Mouse (Mus musculus): ENCODE measurements around the gene Ubap2.

Gene Ubap2

DNA sequence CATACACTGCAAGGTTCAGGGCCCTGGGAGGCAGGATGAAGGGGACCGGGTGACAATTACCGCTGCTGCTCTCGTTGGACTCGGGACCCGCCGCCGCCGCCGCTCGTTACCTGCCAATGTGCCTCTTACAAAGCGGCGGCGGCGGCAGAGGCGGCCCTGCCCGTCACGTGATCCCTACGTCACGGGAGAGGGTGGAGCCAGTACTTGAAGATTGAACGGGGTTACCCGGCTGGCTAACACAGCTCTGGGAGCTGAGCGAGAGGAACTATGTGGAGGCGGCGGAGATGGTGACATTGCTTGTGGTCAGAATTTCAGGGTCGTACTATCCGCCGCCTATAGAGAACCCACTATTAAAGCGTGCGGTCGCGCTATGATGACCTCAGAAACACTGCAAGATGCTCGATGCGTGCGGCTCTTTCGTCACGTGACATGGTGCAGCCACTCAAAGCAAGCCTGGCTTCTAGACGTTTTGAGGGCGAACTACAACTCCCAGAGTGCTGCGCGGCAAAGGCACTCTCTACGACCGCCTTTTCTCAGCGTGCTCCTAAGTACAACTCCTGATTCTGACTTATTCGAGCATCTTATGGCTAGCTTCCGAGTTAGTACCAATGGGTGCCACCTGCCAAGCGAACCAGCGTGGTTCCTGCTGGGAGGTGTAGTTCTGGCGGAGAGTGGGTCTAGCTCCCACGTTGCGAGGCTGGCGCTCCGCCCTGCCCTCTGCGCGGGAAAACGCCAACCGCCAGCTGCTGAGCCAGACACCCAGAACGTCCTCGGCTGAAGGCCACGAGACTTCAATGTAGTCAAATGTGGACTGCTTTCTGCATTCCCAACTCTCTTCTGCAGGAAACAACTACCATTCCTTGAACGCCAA is at the start of gene Ubap2:
Gene Ubap2, minus strand, starts transcription at position 165 of the 871 bp plus-strand sequence.
- DNase-seq: peak; percentile 98

GRCm38 (mm10) chr4:41320971-41321370 is 46.0 kb upstream of the Ubap2 start:
- DNase-seq: no peak

GRCm38 (mm10) chr4:41318267-41318666 is 43.3 kb upstream of the Ubap2 start:
- peak; percentile 19 for DNase-seq

GRCm38 (mm10) chr4:41315173-41315572 is 40.2 kb upstream of the Ubap2 start:
- no peak for DNase-seq

DNA sequence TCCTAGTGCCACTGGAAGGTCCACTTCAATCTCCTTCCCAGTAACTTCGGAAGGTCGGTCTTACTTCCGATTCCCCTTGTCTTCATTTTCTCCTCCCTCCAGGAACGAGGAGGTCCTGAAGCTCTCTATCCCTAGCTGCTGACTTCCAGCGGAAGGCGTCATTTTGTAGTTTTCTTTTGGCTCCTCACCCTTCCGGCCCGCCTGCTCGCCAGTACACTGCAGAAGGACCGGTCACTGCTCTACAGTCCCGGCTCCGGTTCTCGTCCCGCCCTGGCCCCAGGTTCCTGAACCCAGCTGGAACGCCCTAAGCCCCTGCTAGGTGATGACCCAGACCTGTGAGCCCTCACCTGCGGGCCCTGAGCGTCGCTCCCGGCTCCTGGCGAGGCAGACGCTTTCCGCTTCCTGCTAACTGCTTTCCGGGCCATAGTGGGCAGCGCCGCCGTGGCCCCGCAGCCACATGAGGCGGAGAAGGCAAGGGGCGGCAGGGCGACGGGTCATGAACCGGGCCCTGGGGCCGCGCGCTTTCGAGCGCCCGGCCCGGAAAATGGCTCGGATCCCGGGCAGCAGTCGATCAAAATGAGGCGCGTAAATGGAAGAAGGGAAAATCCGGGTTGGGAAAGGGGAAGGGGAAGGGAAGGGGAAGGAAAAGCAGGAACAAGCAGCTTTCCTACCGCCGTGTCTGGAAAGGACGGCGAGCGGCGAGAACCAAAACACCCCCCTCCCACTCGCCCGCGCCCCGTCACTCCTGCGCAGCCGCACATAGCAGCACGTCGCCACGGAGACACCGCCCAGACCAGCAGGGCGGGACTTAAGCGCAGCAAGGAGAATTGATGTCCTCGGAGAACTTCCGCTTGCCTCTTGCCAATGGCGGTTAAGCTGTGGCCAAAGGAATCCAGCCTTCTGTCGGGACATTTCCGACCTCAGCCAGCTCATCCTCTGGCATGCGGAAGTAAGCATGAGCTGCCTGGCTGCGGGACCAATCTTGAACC is 39.5 kb upstream of the Ubap2 start, which contains the start of gene Dcaf12:
Gene Dcaf12, minus strand, starts transcription at position 749 of the 989 bp plus-strand sequence.
- peak; percentile 97 for DNase-seq

DNA sequence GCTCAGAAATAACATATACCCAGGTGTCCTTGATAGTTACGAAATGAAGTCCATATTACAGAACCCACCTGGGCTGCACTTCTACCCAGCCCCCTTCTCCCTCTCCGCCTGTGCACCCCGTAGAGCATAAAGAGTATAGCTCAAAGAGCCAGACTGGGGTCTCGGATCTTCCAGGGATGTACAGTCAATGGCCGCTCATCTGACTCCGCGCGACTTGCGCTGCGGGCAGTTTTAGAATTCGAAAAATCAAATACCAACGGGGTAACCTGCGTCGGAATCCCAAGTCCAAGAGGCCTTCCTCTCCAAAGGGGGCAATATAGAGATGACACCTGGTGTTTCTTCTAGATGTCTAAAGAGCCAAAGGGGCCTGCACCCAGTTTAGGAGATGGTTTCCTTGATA is 38.8 kb upstream of the Ubap2 start:
- no peak for DNase-seq

GRCm38 (mm10) chr4:41310567-41311563 is 35.9 kb upstream of the Ubap2 start:
- DNase-seq: no peak

DNA sequence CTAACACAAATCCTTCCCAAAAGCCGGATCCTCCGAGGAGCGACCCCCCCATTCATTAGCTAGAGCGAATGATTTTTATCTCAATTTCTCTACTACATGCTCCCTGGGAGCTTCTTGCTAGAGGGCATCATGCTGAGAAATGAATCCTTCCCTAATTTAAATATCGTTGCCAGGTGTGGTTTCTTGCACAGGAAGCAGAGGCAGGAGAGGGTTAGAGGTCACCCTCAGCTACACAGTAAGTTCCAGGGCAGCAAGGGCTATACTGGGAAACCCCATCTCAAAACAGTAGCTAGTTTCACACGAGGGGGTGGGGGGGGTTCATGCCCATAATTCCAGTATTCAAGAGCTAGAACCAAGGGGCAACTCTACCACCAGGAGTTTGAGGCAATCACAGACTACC is 32.5 kb upstream of the Ubap2 start:
- DNase-seq: no peak

DNA sequence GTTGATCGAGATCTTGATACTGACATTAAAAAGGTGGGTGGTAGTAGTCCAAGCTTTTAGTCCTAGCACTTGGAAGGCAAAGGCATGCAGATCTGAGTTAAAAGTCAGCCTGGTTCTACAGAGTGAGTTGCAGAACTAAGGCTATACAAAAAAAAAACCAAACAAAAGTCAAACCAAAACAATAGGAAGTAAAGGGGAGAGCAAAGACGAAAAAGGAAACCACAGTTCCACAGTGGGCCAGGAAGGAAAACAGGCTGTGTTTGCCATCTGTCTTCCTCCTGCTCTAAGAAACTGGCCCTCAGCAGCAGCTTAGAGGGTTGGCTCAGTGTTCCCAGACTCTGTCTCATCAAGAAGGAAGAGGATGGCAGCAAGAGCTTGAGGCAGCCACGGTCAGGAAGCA is 29.4 kb upstream of the Ubap2 start:
- no peak for DNase-seq

DNA sequence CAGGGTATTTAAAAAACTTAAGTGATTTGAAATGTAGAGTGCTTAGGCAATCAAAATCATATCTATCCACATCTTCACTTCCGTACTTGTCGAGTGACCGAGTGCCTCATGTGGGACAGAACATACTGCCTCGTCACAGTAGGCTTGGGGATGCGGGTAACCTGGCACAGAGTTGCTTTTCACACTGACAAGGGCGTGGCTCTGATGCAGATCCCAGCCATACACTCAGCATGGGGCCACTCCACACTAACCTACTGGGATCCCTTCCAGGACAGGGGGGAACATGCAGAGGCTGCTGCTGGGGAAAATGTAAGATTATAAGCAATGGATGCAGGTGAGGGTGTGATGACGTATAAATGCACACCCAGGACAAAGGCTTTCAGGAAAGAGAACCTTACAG is 28.7 kb upstream of the Ubap2 start:
- DNase-seq: no peak

- no peak for DNase-seq
Observed at GRCm38 (mm10) chr4:41298976-41299375, 24.0 kb upstream of the Ubap2 start.

DNA sequence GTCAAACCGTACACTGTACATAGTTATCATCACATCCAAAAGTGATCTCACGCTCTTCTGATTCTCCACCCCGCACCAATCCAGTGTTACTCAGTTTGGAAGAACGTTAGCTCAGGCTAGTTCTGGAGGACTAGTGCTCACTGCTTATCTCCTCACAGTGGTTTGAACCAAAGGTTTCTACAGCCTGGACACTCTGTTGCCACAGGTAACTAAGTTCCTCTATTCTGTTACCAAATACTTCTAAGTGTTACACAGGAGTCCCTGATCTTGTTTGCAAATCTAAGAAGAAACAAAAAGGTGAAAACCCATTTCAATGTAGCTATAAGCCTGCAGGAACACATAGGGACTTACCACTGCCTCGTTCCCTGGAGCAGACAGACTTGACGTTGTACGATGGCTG is 21.0 kb upstream of the Ubap2 start:
- DNase-seq: no peak

DNA sequence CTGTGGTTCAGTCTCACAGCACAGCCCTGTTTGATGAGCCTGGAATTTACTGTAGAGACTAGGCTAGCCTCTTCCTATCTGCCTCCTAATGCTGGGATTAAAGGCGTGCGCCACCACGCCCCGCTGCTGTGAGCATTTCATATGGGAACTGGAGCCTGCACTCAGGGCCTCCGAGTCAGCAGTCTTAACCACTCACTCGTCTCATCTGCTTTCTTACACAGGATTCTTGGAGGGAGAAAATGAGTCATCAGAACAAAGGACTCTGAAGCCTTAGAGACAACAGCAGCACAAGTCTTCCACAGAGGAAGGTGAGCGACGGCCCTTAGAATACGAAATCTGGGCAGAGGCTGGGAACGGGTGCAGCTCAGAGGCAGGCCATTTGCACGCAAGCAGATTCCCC is 20.6 kb upstream of the Ubap2 start:
- no peak for DNase-seq

GRCm38 (mm10) chr4:41293907-41294306 is 19.0 kb upstream of the Ubap2 start:
- no peak for DNase-seq

GRCm38 (mm10) chr4:41289802-41290201 is 14.9 kb upstream of the Ubap2 start:
- peak; percentile 37 for DNase-seq

- DNase-seq: peak; percentile 55
Observed at GRCm38 (mm10) chr4:41286420-41286819, 11.5 kb upstream of the Ubap2 start.

- DNase-seq: no peak
Observed at GRCm38 (mm10) chr4:41284087-41284486, 9.1 kb upstream of the Ubap2 start.

DNA sequence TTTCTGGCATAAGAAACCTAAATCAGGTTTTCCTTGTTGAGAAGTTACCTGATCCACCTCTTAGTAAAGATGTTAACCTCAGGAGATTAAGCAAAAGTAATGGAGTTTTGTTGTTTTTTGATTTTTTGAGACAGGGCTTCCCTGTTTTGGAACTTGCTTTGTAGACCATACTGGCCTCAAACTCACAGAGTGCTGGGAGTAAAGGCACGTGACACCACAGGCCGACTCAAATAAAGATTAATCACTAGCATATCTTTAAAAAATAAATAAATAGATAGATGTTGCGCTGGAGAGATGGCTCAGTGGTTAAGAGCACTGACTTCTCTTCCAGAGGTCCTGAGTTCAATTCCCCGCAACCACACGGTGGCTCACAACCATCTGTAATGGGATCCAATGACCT is 983 bp upstream of the Ubap2 start:
- no peak for DNase-seq

- DNase-seq: no peak
Observed at GRCm38 (mm10) chr4:41274377-41274979, 466 bp downstream of the Ubap2 start.

DNA sequence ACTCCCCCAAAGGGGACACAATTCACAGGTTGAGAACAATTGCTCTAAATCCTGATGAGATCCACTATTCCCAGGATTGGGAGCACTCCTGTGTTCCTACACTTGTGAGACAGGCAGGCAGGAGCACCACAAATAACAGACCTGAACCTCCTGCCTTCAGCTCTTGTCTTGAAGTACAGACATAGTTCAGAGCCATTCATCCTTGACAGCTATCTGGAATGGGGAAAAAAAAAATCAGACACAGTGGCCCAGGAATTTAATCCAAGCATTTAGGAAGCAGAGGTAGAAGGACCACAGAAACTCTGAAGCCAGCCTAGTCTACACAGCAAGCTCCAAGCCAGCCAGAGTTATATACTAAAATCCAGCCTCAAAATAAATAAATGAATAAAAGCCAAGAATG is 6.8 kb downstream of the Ubap2 start:
- peak; percentile 57 for DNase-seq

- no peak for DNase-seq
Observed at GRCm38 (mm10) chr4:41266350-41266749, 8.6 kb downstream of the Ubap2 start.

- DNase-seq: no peak
Observed at GRCm38 (mm10) chr4:41260691-41261090, 14.3 kb downstream of the Ubap2 start.
